Mouse (Mus musculus) cortical plate, adult 2 months (tissue): ENCODE measurements around the gene Ctbp2.

ENCODE experiments used
- CTCF ChIP-seq: fragments of 200-500 bp; IDR thresholded peaks from 2 replicates; pipeline ENCODE4 v1.5.1; 2011; ENCODE audit warnings: mild to moderate bottlenecking, control low read depth, low read length; ENCODE audit not compliant: insufficient read depth; ENCODE audit errors: extremely low read depth
- POLR2A ChIP-seq: fragments of 200-500 bp; IDR thresholded peaks from 2 replicates; pipeline ENCODE4 v1.6.1; 2011; ENCODE audit warnings: mild to moderate bottlenecking, low read length, control low read depth; ENCODE audit not compliant: insufficient read depth; ENCODE audit errors: extremely low read depth

- TF ChIP-seq POLR2A (no peak), CTCF (no peak)
Observed at GRCm38 (mm10) chr7:133163011-133163410, 38.9 kb upstream of the Ctbp2 start.
